Mouse (Mus musculus): Measurements from ENCODE around the gene Sptssa. TPM values are rescaled to one million over a fixed set of nuclear protein-coding genes. Genes with fewer than 3 reads are reported as not detected.

The Sptssa gene
- polyA plus RNA-seq (2014; fragmentation: Nextera tagmentation; extraction: Ambion mirVana) = 125 and 140 TPM in 2 replicates

DNA sequence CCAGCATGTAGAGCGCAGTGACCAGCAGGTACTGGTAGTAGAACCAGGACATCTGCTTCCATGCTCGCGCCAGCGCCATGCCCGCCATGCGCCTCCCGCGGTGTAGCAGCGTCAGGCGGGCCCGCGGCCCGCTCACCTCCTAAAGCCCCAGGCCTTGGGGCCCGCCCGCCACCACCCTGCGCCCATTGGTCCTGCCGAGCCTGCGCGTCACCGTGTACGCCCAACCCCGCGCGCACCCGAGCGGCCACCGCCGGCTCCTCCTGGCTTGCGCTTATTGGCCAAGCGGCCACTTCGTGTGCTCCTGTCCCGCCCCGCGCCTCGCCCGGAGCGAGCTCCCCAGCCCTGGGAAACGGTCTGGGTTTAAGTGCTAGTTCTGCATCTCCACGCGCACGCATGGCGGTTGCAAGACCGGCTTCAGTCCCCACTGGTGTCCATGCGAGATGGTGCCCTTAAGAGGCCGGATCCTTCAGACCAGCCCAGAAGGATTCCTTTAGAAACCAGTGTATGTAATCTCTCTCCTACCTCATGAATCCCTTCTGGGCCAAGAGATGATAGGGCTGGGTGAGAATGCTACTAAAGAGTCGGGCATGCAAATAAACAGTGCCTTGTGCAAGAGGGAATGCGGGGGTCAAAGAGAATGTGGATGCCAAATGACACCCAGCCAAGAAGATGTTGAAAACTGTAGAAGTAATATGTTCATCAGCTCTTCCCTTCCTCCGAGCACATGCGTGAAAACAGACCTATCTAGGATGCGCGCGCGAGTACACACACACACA, at the start of gene Sptssa:
Sptssa (minus strand) TSS at position 178 of the 776 bp plus-strand sequence.
- no peaks in the 10 kb centered on the region for H3K36me3 ChIP-seq (ENCODE audit: control insufficient read depth, insufficient read depth, low read length)
- H3K4me1 ChIP-seq (ENCODE audit: control insufficient read depth, insufficient read depth, low read length) = peaks cover 18% of the 10 kb centered on the region
- H3K4me3 ChIP-seq (ENCODE audit: low read depth, low read length) = peak within 1 kb of the TSS; percentile 75
- peak within 1 kb of the TSS; percentile 89 for H3K4me2 ChIP-seq
- H3K27ac ChIP-seq (ENCODE audit: low read depth, low read length) = peak within 1 kb of the TSS; percentile 89
- H3K9me3 ChIP-seq (replicated peaks; ENCODE audit: control insufficient read depth, low read length) = no peaks in the 10 kb centered on the region
- H3K9ac ChIP-seq (ENCODE audit: low read depth, low read length) = peak within 1 kb of the TSS; percentile 77
- no peaks in the 10 kb centered on the region for H3K27me3 ChIP-seq (ENCODE audit: control insufficient read depth, insufficient read depth, low read length)
- WGBS (ENCODE audit: insufficient replicate concordance) = 8% methylated on average over 52 of the region's 53 CpGs
- peak; percentile 99 for ATAC-seq (replicated peaks; ENCODE audit: insufficient number of reproducible peaks, low FRiP score, low TSS enrichment)

DNA sequence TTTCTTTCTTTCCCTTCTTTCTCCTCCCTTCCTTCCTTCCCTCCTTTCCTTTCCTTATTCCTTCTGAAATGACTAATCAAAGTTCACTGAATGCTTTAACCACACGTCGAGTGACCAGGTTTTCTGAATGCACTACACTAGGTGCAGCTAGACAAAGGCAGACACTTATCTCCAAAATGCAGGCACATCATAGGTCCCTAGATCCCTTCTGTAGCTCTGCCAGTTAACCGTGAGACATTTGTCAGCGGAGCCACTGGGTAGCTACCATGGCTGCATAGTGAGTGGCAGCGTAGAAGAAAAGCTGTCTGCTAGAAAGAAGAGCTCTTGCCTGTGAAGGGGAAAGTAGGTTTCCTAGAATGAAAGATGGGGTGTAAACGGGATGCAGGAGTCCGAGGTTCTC, 43.0 kb upstream of the Sptssa start:
- no peaks in the 10 kb centered on the region for H3K27me3 ChIP-seq (ENCODE audit: control insufficient read depth, insufficient read depth, low read length)
- peaks cover 4% of the 10 kb centered on the region; the same call in 1 of the 2 replicates for H3K4me1 ChIP-seq (ENCODE audit: control insufficient read depth, insufficient read depth, low read length)
- H3K27ac ChIP-seq (ENCODE audit: low read depth, low read length) = no peak overlapping the region
- no peak overlapping the region for H3K4me2 ChIP-seq
- WGBS (ENCODE audit: insufficient replicate concordance) = 63% methylated on average over 7 of the region's 7 CpGs
- ATAC-seq (replicated peaks; ENCODE audit: insufficient number of reproducible peaks, low FRiP score, low TSS enrichment) = no peak
- no peaks in the 10 kb centered on the region for H3K36me3 ChIP-seq (ENCODE audit: control insufficient read depth, insufficient read depth, low read length)
- no peaks in the 10 kb centered on the region for H3K9me3 ChIP-seq (replicated peaks; ENCODE audit: control insufficient read depth, low read length)
- no peak overlapping the region for H3K4me3 ChIP-seq (ENCODE audit: low read depth, low read length)
- no peak overlapping the region for H3K9ac ChIP-seq (ENCODE audit: low read depth, low read length)

DNA sequence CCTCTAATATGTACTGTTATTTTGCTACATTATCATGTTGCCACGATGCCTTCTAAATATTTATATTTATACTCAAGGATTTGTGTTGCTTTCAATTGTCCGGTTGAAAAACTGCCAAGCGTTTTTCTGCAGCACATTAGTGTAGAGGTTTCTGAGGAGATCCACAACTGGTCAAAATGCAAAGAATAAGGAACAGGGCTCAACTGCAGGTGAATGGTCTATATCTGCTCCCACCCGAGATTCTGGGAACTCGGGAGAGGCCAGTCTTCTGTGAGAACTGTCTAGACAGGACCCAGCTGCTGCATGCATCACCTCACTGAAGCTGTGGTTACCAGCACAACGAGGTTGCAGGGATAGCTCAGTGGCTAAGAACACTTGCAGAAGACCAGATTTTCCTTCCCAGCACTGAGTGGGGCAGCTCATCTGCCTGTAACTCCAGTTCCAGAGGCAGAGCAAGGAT, 41.4 kb upstream of the Sptssa start:
- Histone ChIP-seq H3K4me2 (no peak overlapping the region), H3K9ac (ENCODE audit: low read depth, low read length) (no peak overlapping the region), H3K27ac (ENCODE audit: low read depth, low read length) (peak overlapping the region; percentile 59; the same call in 1 of the 2 replicates), H3K9me3 (replicated peaks; ENCODE audit: control insufficient read depth, low read length) (no peaks in the 10 kb centered on the region), H3K4me3 (ENCODE audit: low read depth, low read length) (no peak overlapping the region), H3K4me1 (ENCODE audit: control insufficient read depth, insufficient read depth, low read length) (peaks cover 4% of the 10 kb centered on the region; the same call in 1 of the 2 replicates), H3K27me3 (ENCODE audit: control insufficient read depth, insufficient read depth, low read length) (no peaks in the 10 kb centered on the region), H3K36me3 (ENCODE audit: control insufficient read depth, insufficient read depth, low read length) (no peaks in the 10 kb centered on the region)
- no peak for ATAC-seq (replicated peaks; ENCODE audit: insufficient number of reproducible peaks, low FRiP score, low TSS enrichment)
- 52% methylated on average over 6 of the region's 6 CpGs for WGBS (ENCODE audit: insufficient replicate concordance)

DNA sequence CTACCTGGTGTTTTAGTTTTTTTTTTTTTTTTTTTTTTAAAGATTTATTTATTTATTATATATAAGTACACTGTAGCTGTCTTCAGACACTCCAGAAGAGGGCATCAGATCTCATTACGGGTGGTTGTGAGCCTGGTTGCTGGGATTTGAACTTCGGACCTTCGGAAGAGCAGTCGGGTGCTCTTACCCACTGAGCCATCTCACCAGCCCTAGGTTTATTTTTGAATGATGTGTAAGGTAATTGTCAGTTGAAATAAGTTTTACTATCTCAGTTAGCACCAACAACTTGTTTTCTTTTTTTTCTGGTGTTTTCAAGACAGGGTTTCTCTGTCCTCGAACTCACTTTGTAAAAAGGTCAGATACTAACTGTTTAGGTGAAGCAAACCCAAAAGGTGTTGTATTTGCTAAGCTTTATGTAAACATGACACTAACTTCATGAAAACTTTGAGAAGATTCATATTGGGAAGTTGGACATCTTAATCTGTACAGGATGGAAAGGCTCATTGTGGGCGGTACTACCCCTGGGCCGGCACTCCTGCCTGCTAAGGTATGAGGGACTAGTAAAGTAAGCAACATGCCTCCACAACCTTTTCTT, 40.7 kb upstream of the Sptssa start:
- H3K4me1 ChIP-seq (ENCODE audit: control insufficient read depth, insufficient read depth, low read length) = peaks cover 4% of the 10 kb centered on the region; the same call in 1 of the 2 replicates
- H3K4me2 ChIP-seq = no peak overlapping the region
- ATAC-seq (replicated peaks; ENCODE audit: insufficient number of reproducible peaks, low FRiP score, low TSS enrichment) = no peak
- 9% methylated on average over 7 of the region's 7 CpGs for WGBS (ENCODE audit: insufficient replicate concordance)
- H3K9me3 ChIP-seq (replicated peaks; ENCODE audit: control insufficient read depth, low read length) = no peaks in the 10 kb centered on the region
- no peaks in the 10 kb centered on the region for H3K27me3 ChIP-seq (ENCODE audit: control insufficient read depth, insufficient read depth, low read length)
- no peak overlapping the region for H3K9ac ChIP-seq (ENCODE audit: low read depth, low read length)
- H3K4me3 ChIP-seq (ENCODE audit: low read depth, low read length) = no peak overlapping the region
- H3K36me3 ChIP-seq (ENCODE audit: control insufficient read depth, insufficient read depth, low read length) = no peaks in the 10 kb centered on the region
- no peak overlapping the region; the same call in 1 of the 2 replicates for H3K27ac ChIP-seq (ENCODE audit: low read depth, low read length)

DNA sequence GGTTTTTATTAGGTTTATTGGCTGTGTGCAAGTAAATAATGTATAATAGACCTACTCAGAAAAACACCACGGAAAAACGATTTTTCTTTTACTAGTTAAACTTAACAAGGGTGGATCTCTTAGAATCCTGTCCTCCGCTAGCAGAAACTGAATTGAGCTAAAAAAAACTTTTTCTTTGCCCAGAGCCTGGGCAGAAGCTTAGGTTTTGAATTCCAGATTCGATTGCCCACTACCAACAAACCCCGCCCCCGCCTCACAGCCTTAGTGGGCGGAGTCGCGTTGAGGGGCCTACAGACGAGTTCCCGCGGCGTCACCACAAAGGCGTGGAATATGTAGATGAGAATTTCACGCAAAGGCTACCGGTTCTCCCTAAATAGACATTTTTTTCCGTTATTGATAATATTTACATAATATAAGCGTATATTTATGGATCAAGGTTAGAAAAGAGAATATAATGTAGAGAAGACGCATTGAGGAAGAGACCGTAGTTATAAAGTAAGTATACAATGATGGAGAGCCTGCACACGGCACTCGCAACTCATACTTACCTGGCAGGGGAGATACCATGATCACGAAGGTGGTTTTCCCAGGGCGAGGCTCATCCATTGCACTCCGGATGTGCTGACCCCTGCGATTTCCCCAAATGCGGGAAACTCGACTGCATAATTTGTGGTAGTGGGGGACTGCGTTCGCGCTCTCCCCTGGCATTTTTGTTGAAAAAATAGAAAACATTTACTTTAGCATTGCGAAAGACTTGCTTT, 40.0 kb upstream of the Sptssa start:
- no peaks in the 10 kb centered on the region for H3K36me3 ChIP-seq (ENCODE audit: control insufficient read depth, insufficient read depth, low read length)
- WGBS (ENCODE audit: insufficient replicate concordance) = under 1% methylated on average over 32 of the region's 32 CpGs
- H3K9ac ChIP-seq (ENCODE audit: low read depth, low read length) = peak overlapping the region; percentile 71
- no peaks in the 10 kb centered on the region for H3K9me3 ChIP-seq (replicated peaks; ENCODE audit: control insufficient read depth, low read length)
- H3K27ac ChIP-seq (ENCODE audit: low read depth, low read length) = peak overlapping the region; percentile 76
- peaks cover 4% of the 10 kb centered on the region; the same call in 1 of the 2 replicates for H3K4me1 ChIP-seq (ENCODE audit: control insufficient read depth, insufficient read depth, low read length)
- H3K4me3 ChIP-seq (ENCODE audit: low read depth, low read length) = peak overlapping the region; percentile 50
- H3K27me3 ChIP-seq (ENCODE audit: control insufficient read depth, insufficient read depth, low read length) = no peaks in the 10 kb centered on the region
- peak overlapping the region; percentile 77 for H3K4me2 ChIP-seq
- peak; percentile 89 for ATAC-seq (replicated peaks; ENCODE audit: insufficient number of reproducible peaks, low FRiP score, low TSS enrichment)

DNA sequence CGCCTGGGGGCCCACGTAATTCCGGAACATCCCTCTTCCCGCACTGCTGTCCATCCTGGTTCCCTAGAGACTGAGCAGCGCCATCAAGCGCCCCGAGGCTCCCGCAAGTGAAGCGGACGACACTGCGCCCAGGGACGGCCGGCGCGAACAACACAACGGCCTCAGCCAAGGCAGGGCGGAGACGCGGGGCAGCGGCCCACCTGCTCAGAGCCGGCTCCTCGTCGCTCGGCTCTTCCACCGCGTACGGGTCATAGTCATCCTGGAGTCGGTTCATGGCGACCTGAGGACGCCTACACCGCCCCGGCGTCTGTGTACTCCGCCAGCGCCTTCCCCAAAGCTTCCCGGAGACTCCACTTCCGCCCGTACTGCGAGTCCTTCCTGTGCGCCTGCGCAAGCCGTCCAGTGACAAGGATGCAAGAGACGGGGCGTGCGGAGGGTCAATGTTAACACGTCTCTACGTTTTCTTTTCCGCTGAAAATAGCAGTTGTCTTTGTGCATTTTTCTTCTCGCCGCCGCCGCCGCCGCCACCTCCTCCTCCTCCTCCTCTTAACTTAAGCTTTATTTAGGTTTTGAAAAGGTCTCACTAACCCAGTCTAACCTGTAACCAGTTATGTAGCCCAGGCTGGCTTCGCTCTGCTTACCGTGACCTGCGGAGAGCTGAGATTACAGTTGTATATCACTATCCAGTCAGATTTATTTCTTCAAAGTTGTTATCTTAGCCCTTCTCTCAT, 39.3 kb upstream of the Sptssa start, which contains the start of gene Eapp:
Eapp (minus strand) TSS at position 387 of the 731 bp plus-strand sequence.
- peaks cover 2% of the 10 kb centered on the region; the same call in 1 of the 2 replicates for H3K36me3 ChIP-seq (ENCODE audit: control insufficient read depth, insufficient read depth, low read length)
- peak within 1 kb of the TSS; percentile 77 for H3K4me2 ChIP-seq
- H3K9ac ChIP-seq (ENCODE audit: low read depth, low read length) = peak within 1 kb of the TSS; percentile 71
- H3K27me3 ChIP-seq (ENCODE audit: control insufficient read depth, insufficient read depth, low read length) = no peaks in the 10 kb centered on the region
- H3K27ac ChIP-seq (ENCODE audit: low read depth, low read length) = peak within 1 kb of the TSS; percentile 76
- peak within 1 kb of the TSS; percentile 50 for H3K4me3 ChIP-seq (ENCODE audit: low read depth, low read length)
- peaks cover 4% of the 10 kb centered on the region; the same call in 1 of the 2 replicates for H3K4me1 ChIP-seq (ENCODE audit: control insufficient read depth, insufficient read depth, low read length)
- peak; percentile 89 for ATAC-seq (replicated peaks; ENCODE audit: insufficient number of reproducible peaks, low FRiP score, low TSS enrichment)
- no peaks in the 10 kb centered on the region for H3K9me3 ChIP-seq (replicated peaks; ENCODE audit: control insufficient read depth, low read length)
- under 1% methylated on average over 57 of the region's 57 CpGs for WGBS (ENCODE audit: insufficient replicate concordance)

DNA sequence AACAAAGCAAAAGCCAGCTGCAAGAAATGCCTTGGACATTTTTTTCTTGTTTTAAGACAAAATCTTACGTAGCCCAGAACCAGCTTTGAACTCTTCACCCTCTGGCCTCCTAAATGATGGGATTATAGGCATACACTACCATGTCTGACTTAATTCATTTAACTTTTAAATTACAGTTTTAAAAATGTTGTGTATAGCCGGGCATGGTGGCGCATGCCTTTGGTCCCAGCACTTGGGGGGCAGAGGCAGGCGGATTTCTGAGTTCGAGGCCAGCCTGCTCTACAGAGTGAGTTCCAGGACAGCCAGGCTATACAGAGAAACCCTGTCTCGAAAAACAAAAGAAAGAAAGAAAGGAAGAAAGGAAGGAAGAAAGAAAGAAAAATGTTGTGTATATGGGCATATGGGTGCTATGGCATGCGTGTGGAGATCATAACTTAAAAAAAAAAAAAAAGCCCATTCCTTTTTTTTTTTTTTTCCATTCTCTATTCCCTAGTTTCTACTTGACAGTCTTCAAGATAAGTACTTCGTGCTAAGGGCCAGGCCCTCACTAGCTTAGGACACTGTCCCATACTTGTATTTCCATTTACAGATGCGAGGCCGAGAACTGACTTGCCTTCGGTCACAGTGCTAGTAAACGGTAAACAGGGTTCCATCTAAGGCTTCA, 38.6 kb upstream of the Sptssa start:
- Histone ChIP-seq H3K36me3 (ENCODE audit: control insufficient read depth, insufficient read depth, low read length) (peaks cover 4% of the 10 kb centered on the region; the same call in 1 of the 2 replicates), H3K9ac (ENCODE audit: low read depth, low read length) (peak overlapping the region; percentile 71), H3K4me1 (ENCODE audit: control insufficient read depth, insufficient read depth, low read length) (peaks cover 4% of the 10 kb centered on the region; the same call in 1 of the 2 replicates), H3K9me3 (replicated peaks; ENCODE audit: control insufficient read depth, low read length) (no peaks in the 10 kb centered on the region), H3K4me2 (peak overlapping the region; percentile 77), H3K27ac (ENCODE audit: low read depth, low read length) (peak overlapping the region; percentile 76), H3K4me3 (ENCODE audit: low read depth, low read length) (peak overlapping the region; percentile 50), H3K27me3 (ENCODE audit: control insufficient read depth, insufficient read depth, low read length) (no peaks in the 10 kb centered on the region)
- WGBS (ENCODE audit: insufficient replicate concordance) = 37% methylated on average over 12 of the region's 12 CpGs
- ATAC-seq (replicated peaks; ENCODE audit: insufficient number of reproducible peaks, low FRiP score, low TSS enrichment) = no peak

All from heart, embryonic 11.5 days (tissue).